Mouse (Mus musculus) neural tube, embryonic 13.5 days (tissue): ENCODE results near the gene Llph. TPM values are rescaled to one million over a fixed set of nuclear protein-coding genes. Genes with fewer than 3 reads are reported as not detected.
A peak's percentile ranks its signal among the peaks of the same experiment; 100 is the strongest.

Experiments
- ATAC-seq: fragments of 200-750 bp; cut with Nextera tagmentation; 2 replicates; pipeline ENCODE4 v1.8.0; 2017; ENCODE audit warnings: low read depth, mild to moderate bottlenecking, moderate TSS enrichment, moderate library complexity
- H3K27ac ChIP-seq: fragments of 300-500 bp; sonication (generic); replicated peaks from 2 replicates; pipeline ENCODE4 v1.5.1; 2015; ENCODE audit warnings: moderate library complexity, mild to moderate bottlenecking, inconsistent platforms
- H3K27me3 ChIP-seq: fragments of 300-500 bp; sonication (generic); 2 replicates; pipeline ENCODE4 v1.6.1; 2015; ENCODE audit warnings: mild to moderate bottlenecking, inconsistent platforms
- H3K36me3 ChIP-seq: fragments of 300-500 bp; sonication (generic); 2 replicates; pipeline ENCODE4 v1.6.1; 2015; ENCODE audit warnings: mild to moderate bottlenecking, inconsistent platforms
- H3K4me1 ChIP-seq: fragments of 300-500 bp; sonication (generic); replicated peaks from 2 replicates; pipeline ENCODE4 v1.6.1; 2015; ENCODE audit warnings: inconsistent platforms
- H3K4me2 ChIP-seq: fragments of 300-500 bp; sonication (generic); 2 replicates; pipeline ENCODE4 v1.6.1; 2015; ENCODE audit warnings: inconsistent platforms, mild to moderate bottlenecking, moderate library complexity
- H3K4me3 ChIP-seq: fragments of 300-500 bp; sonication (generic); 2 replicates; pipeline ENCODE4 v1.5.1; 2015; ENCODE audit warnings: mild to moderate bottlenecking, inconsistent platforms
- H3K9ac ChIP-seq: fragments of 300-500 bp; sonication (generic); 2 replicates; pipeline ENCODE4 v1.6.1; 2015; ENCODE audit warnings: moderate library complexity, mild to moderate bottlenecking, inconsistent platforms
- H3K9me3 ChIP-seq: fragments of 300-500 bp; sonication (generic); 2 replicates; pipeline ENCODE4 v1.6.1; 2016; ENCODE audit warnings: inconsistent platforms
- WGBS: fragments of 180-500 bp; shearing (Covaris S2); methylation state at CpG from one replicate; pipeline ENCODE4 v1.1.7; 2015; 5-methylcytosine and 5-hydroxymethylcytosine counted together
- polyA plus RNA-seq: library from polyadenylated mRNA; unstranded; fragments of >200 nt; fragmentation: Nextera tagmentation; extraction: Ambion mirVana; gene quantifications from 2 replicates; pipeline ENCODE4 v1.2.1, GENCODE M21; 2015

Llph gene
- polyA plus RNA-seq, 1 experiment from 2014 or later: 44.2 TPM

DNA sequence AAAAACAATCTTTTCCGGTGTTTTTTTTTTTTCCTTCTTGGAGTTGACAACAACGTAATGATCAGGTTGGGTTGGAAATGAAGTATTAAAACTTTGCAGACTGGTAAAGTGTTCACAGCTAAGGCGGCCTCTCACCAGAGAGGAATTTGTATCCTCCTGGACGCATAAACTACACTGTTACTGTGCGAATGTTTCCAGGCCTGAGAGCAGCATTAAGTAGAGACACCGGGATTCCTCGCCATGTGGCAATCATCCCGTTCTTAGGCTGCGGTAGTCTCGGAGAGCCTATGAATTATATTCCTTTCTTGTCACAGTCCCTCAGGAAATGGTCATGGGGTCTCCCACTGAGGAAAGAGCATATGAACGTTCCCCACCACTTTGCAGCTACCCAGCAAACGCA is 40.9 kb downstream of the Llph start:
- Histone ChIP-seq H3K27me3 (no peaks in the 10 kb centered on the region), H3K4me3 (no peak overlapping the region), H3K36me3 (no peaks in the 10 kb centered on the region), H3K9ac (no peak overlapping the region), H3K4me2 (no peak overlapping the region), H3K9me3 (no peaks in the 10 kb centered on the region), H3K27ac (no peak overlapping the region), H3K4me1 (peaks cover 11% of the 10 kb centered on the region)
- no peak for ATAC-seq
- 69% methylated on average over 12 of the region's 12 CpGs for WGBS

DNA sequence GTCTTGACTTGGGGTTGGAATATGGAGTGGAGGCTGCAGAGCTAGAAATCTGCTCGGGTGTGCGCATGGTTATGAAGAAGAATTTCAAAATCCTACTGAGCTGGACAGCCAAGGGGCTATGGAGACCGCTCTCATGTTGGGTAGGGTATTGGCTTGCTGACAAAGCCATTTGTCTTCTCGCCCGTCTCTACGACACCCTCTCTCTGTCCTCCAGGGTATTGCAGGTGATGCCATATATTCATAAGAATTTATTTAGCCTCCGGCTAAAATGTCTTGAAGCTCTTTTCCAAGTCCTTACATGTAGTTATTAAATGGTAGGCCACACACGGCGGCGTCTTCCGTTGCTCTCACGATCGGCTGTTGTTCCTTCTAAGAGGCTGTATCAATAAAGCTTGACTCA is 43.1 kb downstream of the Llph start:
- H3K4me1 ChIP-seq: peaks cover 11% of the 10 kb centered on the region
- no peak overlapping the region for H3K9ac ChIP-seq
- H3K4me3 ChIP-seq: no peak overlapping the region
- no peaks in the 10 kb centered on the region for H3K9me3 ChIP-seq
- no peaks in the 10 kb centered on the region for H3K27me3 ChIP-seq
- 93% methylated on average over 13 of the region's 13 CpGs for WGBS
- no peaks in the 10 kb centered on the region for H3K36me3 ChIP-seq
- no peak for ATAC-seq
- H3K27ac ChIP-seq: no peak overlapping the region
- no peak overlapping the region for H3K4me2 ChIP-seq

DNA sequence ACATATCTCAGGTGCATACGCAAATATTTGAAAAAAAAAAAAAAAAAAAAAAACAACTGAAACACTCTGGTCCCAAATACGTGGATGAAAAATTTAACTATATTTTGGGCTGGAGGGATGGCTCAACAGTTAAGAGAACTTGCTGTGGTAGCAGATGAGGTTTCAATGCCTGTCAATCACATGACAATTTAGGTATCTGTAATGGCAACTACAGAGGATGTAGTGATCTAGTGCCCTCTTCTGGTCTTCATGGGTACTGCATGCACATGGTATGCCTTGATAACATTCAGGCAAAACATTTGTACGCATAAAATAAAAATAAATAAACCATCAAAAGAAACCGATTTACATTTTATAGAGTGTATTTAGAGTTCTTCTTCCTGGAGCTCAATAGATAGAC is 43.9 kb downstream of the Llph start:
- H3K9me3 ChIP-seq: no peaks in the 10 kb centered on the region
- no peaks in the 10 kb centered on the region for H3K36me3 ChIP-seq
- H3K4me1 ChIP-seq: peaks cover 11% of the 10 kb centered on the region
- H3K27ac ChIP-seq: no peak overlapping the region
- no peak overlapping the region for H3K9ac ChIP-seq
- 76% methylated on average over 4 of the region's 4 CpGs for WGBS
- no peak overlapping the region for H3K4me2 ChIP-seq
- H3K27me3 ChIP-seq: no peaks in the 10 kb centered on the region
- H3K4me3 ChIP-seq: no peak overlapping the region
- no peak for ATAC-seq

DNA sequence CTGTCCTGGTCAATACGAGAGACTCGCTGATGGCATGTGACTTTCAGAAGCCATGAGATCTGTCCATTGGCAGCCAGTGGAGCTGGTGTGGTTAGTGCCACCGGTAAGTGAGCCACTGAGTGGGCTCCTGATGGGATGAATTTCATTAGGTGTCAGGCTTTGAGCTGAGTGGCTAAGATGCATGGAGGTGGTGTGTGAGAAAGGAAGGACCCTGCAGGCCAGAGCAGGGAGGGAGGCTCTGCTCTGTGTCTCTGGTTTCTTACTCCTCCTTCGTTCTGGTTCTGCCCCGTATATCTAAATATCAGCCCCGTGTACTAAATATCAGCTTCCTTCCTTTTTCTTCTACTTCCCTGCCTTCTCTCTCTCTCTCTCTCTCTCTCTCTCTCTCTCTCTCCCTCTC is 44.4 kb downstream of the Llph start:
- 81% methylated on average over 6 of the region's 6 CpGs for WGBS
- Histone ChIP-seq H3K4me2 (peak overlapping the region; percentile 57), H3K27ac (no peak overlapping the region), H3K9ac (no peak overlapping the region), H3K4me1 (peaks cover 11% of the 10 kb centered on the region), H3K36me3 (no peaks in the 10 kb centered on the region), H3K4me3 (no peak overlapping the region), H3K27me3 (no peaks in the 10 kb centered on the region), H3K9me3 (no peaks in the 10 kb centered on the region)
- ATAC-seq: no peak

- H3K4me3 ChIP-seq: peak overlapping the region; percentile 29
- no peaks in the 10 kb centered on the region for H3K27me3 ChIP-seq
- 18% methylated on average over 11 of the region's 11 CpGs for WGBS
Measured at GRCm38 (mm10) chr10:120271879-120272269, 45.0 kb downstream of the Llph start.

DNA sequence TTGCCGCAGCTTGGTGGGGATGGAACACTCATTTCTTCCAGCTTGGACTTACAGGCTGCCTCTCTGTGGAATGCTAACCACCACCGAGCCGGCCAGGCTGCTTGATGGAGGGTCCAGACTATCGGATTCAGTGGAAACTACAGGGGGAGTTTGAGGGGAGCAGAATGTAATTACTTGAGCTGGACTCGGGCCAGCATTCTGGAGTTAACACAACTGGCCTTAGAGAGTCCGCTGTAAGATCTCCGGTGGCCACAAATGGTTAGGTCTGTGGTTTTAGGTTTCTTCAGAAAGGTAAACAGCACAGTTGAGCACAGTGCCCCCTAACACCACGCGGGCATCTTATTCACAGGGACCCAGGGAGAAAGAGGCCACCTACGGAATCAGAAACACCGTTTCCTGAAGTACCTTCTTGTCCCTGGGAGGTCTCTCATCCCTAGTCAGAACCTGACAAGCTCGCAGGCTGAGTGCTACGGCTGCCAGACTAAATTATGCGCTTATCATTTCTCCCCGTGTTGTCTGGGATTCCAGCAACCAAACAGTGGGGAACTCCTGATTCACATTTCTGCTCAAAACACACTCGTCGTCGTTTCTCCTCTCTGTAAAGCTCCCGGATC is 45.5 kb downstream of the Llph start:
- H3K4me3 ChIP-seq: peak overlapping the region; percentile 29

More at GRCm38 (mm10) chr10:120271879-120272269, 45.0 kb downstream of the Llph start:
- H3K4me2 ChIP-seq: peak overlapping the region; percentile 57
- H3K4me1 ChIP-seq: peaks cover 11% of the 10 kb centered on the region
- H3K9me3 ChIP-seq: no peaks in the 10 kb centered on the region
- peak overlapping the region; percentile 54 for H3K9ac ChIP-seq
- 0 out of 2 replicates have a peak, but pooled peaks have one; percentile 56 for ATAC-seq
- no peaks in the 10 kb centered on the region for H3K36me3 ChIP-seq
- H3K27ac ChIP-seq: peak overlapping the region; percentile 13

DNA sequence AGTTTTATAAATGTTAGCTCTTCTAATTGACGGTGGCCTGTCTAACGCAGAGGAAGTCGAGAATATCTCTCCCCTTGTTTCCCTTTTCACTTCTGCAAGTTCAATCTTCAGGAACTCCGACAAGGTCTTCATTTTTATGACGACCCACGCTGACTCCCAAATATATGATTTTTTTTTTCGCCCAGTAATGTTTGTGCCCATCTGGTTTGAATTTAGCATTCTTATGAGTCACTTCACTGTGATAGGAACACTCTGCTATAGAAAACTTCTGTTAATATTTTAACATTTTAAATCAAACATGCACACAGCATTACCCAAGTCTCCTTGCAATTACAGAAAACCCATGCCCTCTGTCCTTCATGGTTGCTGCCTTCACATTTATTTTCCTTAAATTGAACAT is 46.5 kb downstream of the Llph start:
- H3K4me1 ChIP-seq: peaks cover 11% of the 10 kb centered on the region
- no peaks in the 10 kb centered on the region for H3K27me3 ChIP-seq
- ATAC-seq: no peak
- no peak overlapping the region for H3K27ac ChIP-seq
- 80% methylated on average over 7 of the region's 7 CpGs for WGBS
- no peaks in the 10 kb centered on the region for H3K36me3 ChIP-seq
- no peak overlapping the region for H3K9ac ChIP-seq
- no peaks in the 10 kb centered on the region for H3K9me3 ChIP-seq
- H3K4me3 ChIP-seq: no peak overlapping the region
- no peak overlapping the region for H3K4me2 ChIP-seq

More for the DNA sequence above, 45.5 kb downstream of the Llph start:
- no peaks in the 10 kb centered on the region for H3K9me3 ChIP-seq
- peak; percentile 61; the same call in 1 of the 2 replicates for ATAC-seq
- WGBS: 17% methylated on average over 19 of the region's 19 CpGs
- H3K27ac ChIP-seq: peak overlapping the region; percentile 13; the same call in 1 of the 2 replicates
- H3K4me2 ChIP-seq: peak overlapping the region; percentile 57
- peaks cover 11% of the 10 kb centered on the region for H3K4me1 ChIP-seq
- H3K9ac ChIP-seq: peak overlapping the region; percentile 54
- H3K27me3 ChIP-seq: no peaks in the 10 kb centered on the region
- no peaks in the 10 kb centered on the region for H3K36me3 ChIP-seq

DNA sequence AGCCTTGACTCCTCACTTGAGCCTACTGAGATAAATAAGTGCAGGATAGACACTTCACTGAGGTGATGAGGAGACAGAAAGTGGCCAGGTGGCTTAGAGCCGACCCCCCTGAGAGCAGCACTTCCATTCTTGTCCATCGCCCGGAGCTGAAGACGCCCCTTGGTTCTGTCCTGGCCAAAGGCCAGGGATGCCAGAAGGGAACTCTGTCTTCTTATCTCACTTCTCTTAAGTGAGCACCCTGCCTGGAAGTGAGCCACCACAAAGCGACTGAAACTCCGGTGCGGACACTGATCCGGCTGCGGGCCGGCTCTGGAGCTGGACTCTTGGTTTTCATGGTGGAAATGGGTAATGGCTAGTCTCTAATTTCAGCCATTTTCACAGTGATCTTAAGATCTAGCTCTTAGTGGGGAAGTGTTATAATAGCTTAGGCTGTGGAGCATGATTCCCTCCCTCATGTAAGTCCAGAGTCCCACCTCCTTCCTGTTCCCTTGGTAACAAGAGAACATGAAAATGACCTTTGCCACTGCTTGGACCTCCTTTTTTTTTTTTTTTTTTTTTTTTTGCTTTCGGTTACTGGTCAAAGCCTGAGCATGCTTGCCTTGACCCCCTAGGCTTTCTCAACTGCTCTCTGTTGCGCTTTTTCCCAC is 52.7 kb downstream of the Llph start:
- WGBS: 84% methylated on average over 12 of the region's 12 CpGs
- Histone ChIP-seq H3K4me3 (no peak overlapping the region), H3K9me3 (no peaks in the 10 kb centered on the region), H3K27me3 (no peaks in the 10 kb centered on the region), H3K4me2 (no peak overlapping the region), H3K9ac (no peak overlapping the region), H3K36me3 (no peaks in the 10 kb centered on the region), H3K27ac (no peak overlapping the region), H3K4me1 (no peaks in the 10 kb centered on the region)
- no peak for ATAC-seq

DNA sequence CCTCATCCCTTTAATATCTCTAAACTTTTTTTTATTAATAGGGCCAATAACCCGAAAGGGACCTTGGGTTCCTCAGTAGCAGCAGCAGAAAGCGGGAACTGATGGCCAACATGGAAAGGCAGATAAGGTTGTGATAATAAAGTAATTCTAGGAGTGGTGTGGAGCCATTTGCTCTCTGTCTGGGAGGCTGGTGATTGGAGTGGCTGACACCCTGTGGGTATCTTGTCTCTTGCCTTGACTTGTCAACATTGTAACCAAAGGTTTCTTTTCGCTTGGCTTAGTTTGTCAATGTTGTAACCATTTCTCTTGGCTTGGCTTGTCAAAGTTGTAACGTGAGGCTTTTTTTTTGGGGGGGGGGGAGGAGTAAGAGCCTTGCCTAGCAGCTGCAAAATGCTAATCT is 53.5 kb downstream of the Llph start:
- Histone ChIP-seq H3K27me3 (no peaks in the 10 kb centered on the region), H3K36me3 (no peaks in the 10 kb centered on the region), H3K27ac (no peak overlapping the region), H3K9me3 (no peaks in the 10 kb centered on the region), H3K4me3 (no peak overlapping the region), H3K4me1 (peaks cover 4% of the 10 kb centered on the region), H3K9ac (no peak overlapping the region), H3K4me2 (no peak overlapping the region)
- 77% methylated on average over 4 of the region's 4 CpGs for WGBS
- no peak for ATAC-seq

GRCm38 (mm10) chr10:120281700-120282099 is 54.8 kb downstream of the Llph start:
- no peaks in the 10 kb centered on the region for H3K36me3 ChIP-seq
- ATAC-seq: no peak
- no peak overlapping the region for H3K9ac ChIP-seq
- no peaks in the 10 kb centered on the region for H3K27me3 ChIP-seq
- peaks cover 4% of the 10 kb centered on the region for H3K4me1 ChIP-seq
- no peak overlapping the region for H3K4me2 ChIP-seq
- no peaks in the 10 kb centered on the region for H3K9me3 ChIP-seq
- no peak overlapping the region for H3K27ac ChIP-seq
- 90% methylated on average over 5 of the region's 5 CpGs for WGBS
- H3K4me3 ChIP-seq: no peak overlapping the region
